Mouse (Mus musculus): Measurements from ENCODE around the gene Ccs. TPM values are rescaled to one million over a fixed set of nuclear protein-coding genes. Genes with fewer than 3 reads are reported as not detected.
A peak's percentile ranks its signal among the peaks of the same experiment; 100 is the strongest.
"Not testable (repeated sequence)": the region's sequence is repeated elsewhere in the genome, so short reads cannot be mapped to it uniquely, and the experiment has no call there.

Gene Ccs
- polyA plus RNA-seq, 1 experiment from 2014 or later = 43.6 TPM

DNA sequence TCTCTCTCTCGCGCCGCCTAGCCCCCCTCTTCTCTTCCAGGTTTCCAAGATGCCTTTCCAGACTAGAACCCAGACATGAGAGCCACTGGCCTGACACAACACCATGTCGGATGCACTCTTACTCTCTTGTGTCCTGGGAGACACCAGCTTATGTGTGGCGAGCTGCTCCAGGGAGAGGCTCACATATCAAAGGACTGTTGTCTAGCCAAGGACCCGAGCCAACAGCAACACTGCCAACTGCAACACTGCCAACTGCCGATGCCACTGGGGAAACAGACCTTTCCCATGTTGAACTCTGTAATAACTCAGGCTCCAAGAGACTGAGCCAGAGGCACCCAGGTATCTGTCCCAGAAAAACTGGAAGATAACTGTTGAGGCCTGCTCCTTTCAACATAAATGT lies 10.0 kb downstream of the Ccs start:
- no peak for ATAC-seq
- Histone ChIP-seq H3K4me2 (no peak overlapping the region), H3K4me1 (0 out of 2 replicates have a peak, but pooled peaks cover 8% of the 10 kb centered on the region), H3K4me3 (no peak overlapping the region), H3K9me3 (replicated peaks) (no peaks in the 10 kb centered on the region), H3K27ac (no peak overlapping the region), H3K9ac (no peak overlapping the region), H3K27me3 (replicated peaks) (no peaks in the 10 kb centered on the region), H3K36me3 (peaks cover 59% of the 10 kb centered on the region)
- 83% methylated on average over 7 of the region's 7 CpGs for WGBS (ENCODE audit: insufficient replicate concordance)

DNA sequence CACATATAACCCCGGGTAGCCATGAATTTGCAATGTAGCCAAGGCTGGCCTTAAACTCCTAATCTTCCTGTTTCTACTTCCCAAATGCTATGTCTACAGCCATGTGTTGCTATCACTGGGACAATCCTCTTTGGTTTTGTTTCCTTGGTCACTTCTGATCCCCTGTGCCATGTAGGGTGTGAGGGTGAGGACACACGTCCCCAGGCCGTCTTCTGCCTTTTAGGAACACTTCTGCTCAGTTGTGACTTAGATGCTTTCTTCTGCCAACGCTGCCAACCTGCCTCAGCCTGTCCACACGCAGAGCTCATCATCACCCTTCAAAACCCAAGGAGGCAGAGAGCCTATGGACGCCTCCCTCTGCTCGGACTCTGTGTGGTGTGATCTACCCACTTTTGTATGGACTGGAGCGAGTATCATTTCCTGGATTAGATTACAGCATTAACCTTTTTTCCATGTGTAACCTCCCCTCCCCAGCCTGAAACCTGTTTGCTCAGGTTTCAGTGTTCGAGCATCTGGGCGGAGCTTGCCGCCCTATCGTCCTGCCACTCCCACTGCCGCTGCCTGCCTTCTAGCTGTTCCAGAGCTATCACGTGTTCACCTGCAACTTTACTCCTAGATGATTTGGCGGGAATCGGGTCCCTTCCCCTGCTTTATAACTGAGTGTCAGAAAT lies 10.6 kb downstream of the Ccs start:
- peaks cover 57% of the 10 kb centered on the region for H3K36me3 ChIP-seq
- H3K27ac ChIP-seq = no peak overlapping the region
- no peak overlapping the region for H3K4me2 ChIP-seq
- H3K4me1 ChIP-seq = 0 out of 2 replicates have a peak, but pooled peaks cover 8% of the 10 kb centered on the region
- H3K4me3 ChIP-seq = no peak overlapping the region
- 64% methylated on average over 16 of the region's 16 CpGs for WGBS (ENCODE audit: insufficient replicate concordance)
- H3K9me3 ChIP-seq (replicated peaks) = no peaks in the 10 kb centered on the region
- H3K27me3 ChIP-seq (replicated peaks) = no peaks in the 10 kb centered on the region
- H3K9ac ChIP-seq = no peak overlapping the region
- no peak for ATAC-seq

DNA sequence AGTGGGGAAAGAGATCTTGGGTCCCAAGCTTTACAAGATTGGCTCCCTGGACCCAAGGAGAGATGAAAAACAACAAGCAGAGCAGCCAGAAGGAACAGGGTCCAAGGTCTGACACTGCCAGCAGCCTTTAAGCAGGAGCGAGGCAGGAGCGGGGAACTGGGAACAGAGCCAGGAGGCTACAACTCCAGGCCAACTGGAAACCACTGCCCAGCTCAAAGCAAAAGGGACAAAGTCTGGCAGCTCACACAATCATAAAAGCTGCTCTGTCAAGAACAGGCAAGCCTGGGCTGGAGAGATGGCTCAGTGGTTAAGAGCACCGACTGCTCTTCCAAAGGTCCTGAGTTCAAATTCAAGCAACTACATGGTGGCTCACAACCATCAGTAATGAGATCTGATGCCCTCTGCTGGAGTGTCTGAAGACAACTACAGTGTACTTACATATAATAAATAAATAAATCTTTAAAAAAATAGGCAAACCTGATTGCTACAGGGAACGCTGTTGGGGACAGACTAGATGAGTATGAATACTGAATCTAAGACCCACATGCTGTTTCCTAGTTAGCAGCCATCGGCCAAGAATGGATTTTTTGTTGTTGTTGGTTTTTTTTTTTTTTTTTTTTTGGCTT lies 18.3 kb downstream of the Ccs start:
- Histone ChIP-seq H3K36me3 (peaks cover 17% of the 10 kb centered on the region), H3K27ac (no peak overlapping the region), H3K27me3 (replicated peaks) (no peaks in the 10 kb centered on the region; the same call in 1 of the 2 replicates), H3K4me2 (no peak overlapping the region), H3K9ac (no peak overlapping the region), H3K9me3 (replicated peaks) (no peaks in the 10 kb centered on the region; the same call in 1 of the 2 replicates), H3K4me3 (no peak overlapping the region), H3K4me1 (no peaks in the 10 kb centered on the region)
- 65% methylated on average over 5 of the region's 5 CpGs for WGBS (ENCODE audit: insufficient replicate concordance)
- ATAC-seq = no peak

DNA sequence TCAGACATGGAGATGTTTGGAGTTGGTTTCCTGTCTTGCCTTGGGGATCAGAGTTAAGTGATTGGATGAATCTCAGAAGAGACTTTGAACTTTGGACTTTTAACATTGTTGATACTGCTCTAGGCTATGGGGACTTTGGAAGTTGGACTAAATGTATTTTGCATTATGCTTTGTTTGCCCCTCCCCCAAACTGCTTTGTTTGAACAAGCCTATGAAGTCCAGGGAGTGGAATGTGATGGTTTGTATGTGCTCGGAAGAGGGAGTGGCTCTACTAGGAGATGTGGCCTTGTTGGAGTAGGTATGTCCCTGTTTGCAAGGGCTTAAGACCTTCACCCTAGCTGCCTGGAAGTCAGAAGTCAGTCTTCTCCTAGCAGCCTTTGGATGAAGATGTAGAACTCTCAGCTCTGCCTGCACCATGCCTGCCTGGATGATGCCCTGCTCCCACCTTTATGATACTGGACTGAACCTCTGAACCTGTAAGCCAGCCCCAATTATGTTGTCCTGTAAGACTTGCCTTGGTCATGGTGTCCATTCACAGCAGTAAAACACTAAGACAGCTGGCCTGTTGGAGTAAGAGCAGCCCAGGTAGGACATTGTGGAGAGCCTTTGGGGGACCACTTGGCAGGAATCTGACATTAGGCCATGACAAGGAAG lies 21.8 kb downstream of the Ccs start:
- Histone ChIP-seq H3K36me3 (no peaks in the 10 kb centered on the region), H3K27ac (0 out of 2 replicates have a peak overlapping the region, but pooled peaks have one; percentile 21)

DNA sequence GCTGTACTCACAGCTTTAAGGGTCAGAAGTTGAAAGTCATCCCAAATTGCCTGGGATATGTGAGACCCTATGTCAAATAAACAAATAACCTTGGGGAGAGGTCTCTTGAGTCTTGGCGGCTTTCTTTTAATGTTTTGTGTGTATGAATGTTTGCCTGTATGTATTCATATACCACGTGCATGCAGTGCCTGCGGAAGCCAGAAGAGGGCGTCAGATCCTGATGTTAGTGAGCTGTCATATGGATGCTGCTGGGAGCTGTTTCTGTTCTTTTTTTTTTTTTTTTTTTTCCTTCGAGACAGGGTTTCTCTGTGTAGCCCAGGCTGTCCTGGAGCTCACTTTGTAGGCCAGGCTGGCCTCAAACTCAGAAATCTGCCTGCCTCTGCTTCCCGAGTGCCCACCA lies 26.1 kb downstream of the Ccs start:
- Histone ChIP-seq H3K36me3 (0 out of 2 replicates have a peak, but pooled peaks cover 2% of the 10 kb centered on the region), H3K4me1 (peaks cover 24% of the 10 kb centered on the region)

More for the DNA sequence above, 21.8 kb downstream of the Ccs start:
- 72% methylated on average over 1 of the region's 1 CpGs for WGBS (ENCODE audit: insufficient replicate concordance)
- ATAC-seq = no peak
- Histone ChIP-seq H3K27me3 (replicated peaks) (no peaks in the 10 kb centered on the region; the same call in 1 of the 2 replicates), H3K4me2 (no peak overlapping the region), H3K4me1 (peaks cover 2% of the 10 kb centered on the region), H3K4me3 (no peak overlapping the region), H3K9ac (no peak overlapping the region), H3K9me3 (replicated peaks) (no peaks in the 10 kb centered on the region; the same call in 1 of the 2 replicates)

DNA sequence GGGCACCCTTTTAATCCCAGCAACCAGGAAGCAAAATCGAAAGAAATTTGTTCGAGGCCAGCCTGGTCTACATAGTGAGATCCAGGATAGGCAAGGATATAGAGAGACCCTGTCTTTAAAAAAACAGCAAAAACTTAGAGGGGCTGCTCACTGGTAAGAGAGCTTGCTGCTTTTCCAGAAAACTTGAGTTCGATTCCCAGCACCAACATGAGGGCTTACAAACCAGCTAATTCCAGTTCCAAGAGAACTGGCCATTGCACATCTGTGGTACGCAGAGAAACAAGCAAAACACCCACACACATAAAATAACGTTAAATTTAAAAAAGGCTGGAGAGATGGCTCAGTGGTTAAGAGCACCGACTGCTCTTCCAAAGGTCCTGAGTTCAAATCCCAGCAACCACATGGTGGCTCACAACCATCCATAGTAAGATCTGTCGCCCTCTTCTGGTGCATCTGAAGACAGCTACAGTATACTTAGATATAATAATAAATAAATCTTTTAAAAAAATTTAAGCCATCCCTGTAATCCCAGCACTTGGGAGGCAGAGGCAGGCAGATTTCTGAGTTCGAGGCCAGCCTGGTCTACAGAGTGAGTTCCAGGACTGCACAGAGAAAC lies 26.7 kb downstream of the Ccs start:
- 72% methylated on average over 8 of the region's 8 CpGs for WGBS (ENCODE audit: insufficient replicate concordance)

More for the DNA sequence above, 26.1 kb downstream of the Ccs start:
- H3K27me3 ChIP-seq (replicated peaks) = no peaks in the 10 kb centered on the region; the same call in 1 of the 2 replicates
- no peaks in the 10 kb centered on the region; the same call in 1 of the 2 replicates for H3K9me3 ChIP-seq (replicated peaks)
- no peak overlapping the region for H3K9ac ChIP-seq
- H3K4me2 ChIP-seq = no peak overlapping the region
- WGBS (ENCODE audit: insufficient replicate concordance) = 75% methylated on average over 6 of the region's 6 CpGs
- H3K4me3 ChIP-seq = no peak overlapping the region
- H3K27ac ChIP-seq = no peak overlapping the region
- ATAC-seq = no peak

GRCm38 (mm10) chr19:4811909-4812242 lies 27.3 kb downstream of the Ccs start:
- Histone ChIP-seq H3K27ac (peak overlapping the region; percentile 96), H3K4me1 (peaks cover 36% of the 10 kb centered on the region), H3K36me3 (peaks cover 11% of the 10 kb centered on the region; the same call in 1 of the 2 replicates), H3K4me3 (peak overlapping the region; percentile 96), H3K9me3 (replicated peaks) (no peaks in the 10 kb centered on the region; the same call in 1 of the 2 replicates), H3K4me2 (peak overlapping the region; percentile 90), H3K27me3 (replicated peaks) (no peaks in the 10 kb centered on the region), H3K9ac (peak overlapping the region; percentile 89)
- WGBS (ENCODE audit: insufficient replicate concordance) = 4% methylated on average over 12 of the region's 12 CpGs
- ATAC-seq = no peak; the same call in 1 of the 2 replicates

More for the DNA sequence above, 26.7 kb downstream of the Ccs start:
- Histone ChIP-seq H3K27ac (peak overlapping the region; percentile 96), H3K4me1 (peaks cover 30% of the 10 kb centered on the region), H3K9ac (peak overlapping the region; percentile 89), H3K4me3 (peak overlapping the region; percentile 96), H3K4me2 (peak overlapping the region; percentile 90)
- not testable (repeated sequence) for H3K27me3 ChIP-seq (replicated peaks); H3K36me3 ChIP-seq; ATAC-seq; H3K9me3 ChIP-seq (replicated peaks)

DNA sequence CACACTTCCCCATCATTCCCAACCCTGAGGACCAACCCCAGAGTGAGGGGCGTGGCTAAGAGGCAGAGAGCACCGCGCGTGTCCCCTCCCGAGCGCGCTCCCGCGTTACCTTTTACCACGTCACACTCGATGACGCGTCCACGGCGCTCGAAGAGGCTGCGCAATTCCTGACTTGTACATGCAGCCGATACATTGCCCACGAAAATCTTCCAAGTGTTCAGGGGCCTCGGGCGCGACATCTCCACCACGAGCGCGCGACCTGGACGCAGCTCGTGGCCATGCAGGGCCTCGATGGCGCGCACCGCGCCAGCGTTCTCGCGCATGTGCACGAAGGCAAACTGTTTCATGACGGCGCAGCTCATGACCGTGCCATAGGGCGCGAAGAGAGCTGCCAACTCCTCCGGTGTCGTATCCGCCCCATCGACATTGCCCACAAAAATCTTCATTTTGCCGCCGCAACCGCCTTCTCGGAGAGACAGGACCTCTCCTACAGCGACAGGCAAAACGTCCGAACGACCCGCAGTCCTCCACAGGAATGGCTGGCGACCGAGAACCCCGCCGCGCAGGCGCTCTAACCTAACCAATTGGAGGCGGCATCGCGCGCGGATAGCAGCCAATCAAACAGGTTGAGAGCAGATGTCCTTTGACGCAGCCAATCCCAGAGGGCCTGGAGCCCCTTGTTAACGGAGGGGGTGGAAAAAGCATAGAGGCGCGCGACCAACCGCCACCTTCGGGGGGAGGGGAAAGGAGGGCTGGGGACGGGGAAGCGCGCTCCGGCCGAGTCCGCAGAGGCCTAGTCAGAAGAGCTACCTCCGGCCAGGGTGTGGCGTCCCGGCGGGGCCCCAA lies 27.8 kb downstream of the Ccs start, which contains the start of the genes Gm21992 and Rbm14:
Gene Gm21992, minus strand, starts transcription at position 550 of the 846 bp plus-strand sequence.
Gene Rbm14, minus strand, starts transcription at position 572 of the 846 bp plus-strand sequence.
- Histone ChIP-seq H3K9me3 (replicated peaks) (no peaks in the 10 kb centered on the region; the same call in 1 of the 2 replicates), H3K27me3 (replicated peaks) (no peaks in the 10 kb centered on the region), H3K4me1 (peaks cover 41% of the 10 kb centered on the region), H3K36me3 (peaks cover 12% of the 10 kb centered on the region; the same call in 1 of the 2 replicates), H3K27ac (peak within 1 kb of the TSS; percentile 96), H3K9ac (peak within 1 kb of the TSS; percentile 89), H3K4me3 (peak within 1 kb of the TSS; percentile 96), H3K4me2 (peak within 1 kb of the TSS; percentile 90)
- peak; percentile 97 for ATAC-seq
- under 1% methylated on average over 83 of the region's 83 CpGs for WGBS (ENCODE audit: insufficient replicate concordance)

GRCm38 (mm10) chr19:4810746-4811062 lies 28.4 kb downstream of the Ccs start:
- H3K4me2 ChIP-seq = peak overlapping the region; percentile 90
- peak overlapping the region; percentile 96 for H3K4me3 ChIP-seq
- no peak for ATAC-seq
- WGBS (ENCODE audit: insufficient replicate concordance) = under 1% methylated on average over 17 of the region's 17 CpGs
- peaks cover 18% of the 10 kb centered on the region; the same call in 1 of the 2 replicates for H3K36me3 ChIP-seq
- H3K9ac ChIP-seq = peak overlapping the region; percentile 89
- peaks cover 47% of the 10 kb centered on the region for H3K4me1 ChIP-seq
- peak overlapping the region; percentile 96 for H3K27ac ChIP-seq
- H3K27me3 ChIP-seq (replicated peaks) = no peaks in the 10 kb centered on the region
- no peaks in the 10 kb centered on the region; the same call in 1 of the 2 replicates for H3K9me3 ChIP-seq (replicated peaks)

DNA sequence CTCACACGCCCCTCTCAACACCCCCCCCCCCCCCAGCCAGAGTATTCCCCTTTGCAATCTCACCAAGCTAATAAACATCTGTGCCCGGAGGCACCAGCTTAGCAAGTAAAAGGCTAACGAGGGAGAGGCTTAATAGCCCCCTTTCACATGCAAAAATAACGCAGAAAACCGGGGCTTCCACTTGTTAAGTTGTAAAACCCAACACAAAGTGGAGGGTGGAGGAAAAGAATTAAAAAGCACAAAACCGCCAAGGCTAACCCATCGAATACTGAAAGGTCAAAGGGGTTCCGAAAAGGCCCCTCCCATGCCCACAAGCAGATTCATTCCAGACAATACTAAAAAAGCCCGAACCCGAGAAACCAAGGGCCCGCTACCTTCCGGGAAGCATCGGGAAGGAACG lies 28.8 kb downstream of the Ccs start:
- Histone ChIP-seq H3K4me1 (peaks cover 51% of the 10 kb centered on the region), H3K4me3 (peak overlapping the region; percentile 96), H3K9ac (peak overlapping the region; percentile 89), H3K27ac (peak overlapping the region; percentile 96), H3K36me3 (peaks cover 19% of the 10 kb centered on the region; the same call in 1 of the 2 replicates), H3K27me3 (replicated peaks) (no peaks in the 10 kb centered on the region), H3K4me2 (peak overlapping the region; percentile 90), H3K9me3 (replicated peaks) (no peaks in the 10 kb centered on the region; the same call in 1 of the 2 replicates)
- no peak for ATAC-seq
- under 1% methylated on average over 14 of the region's 14 CpGs for WGBS (ENCODE audit: insufficient replicate concordance)

- WGBS (ENCODE audit: insufficient replicate concordance) = 81% methylated on average over 10 of the region's 10 CpGs
- Histone ChIP-seq H3K9ac (no peak overlapping the region), H3K36me3 (peaks cover 84% of the 10 kb centered on the region), H3K27me3 (replicated peaks) (no peaks in the 10 kb centered on the region), H3K27ac (no peak overlapping the region), H3K4me1 (peaks cover 51% of the 10 kb centered on the region), H3K9me3 (replicated peaks) (no peaks in the 10 kb centered on the region), H3K4me2 (no peak overlapping the region), H3K4me3 (no peak overlapping the region)
- no peak for ATAC-seq
Observed at GRCm38 (mm10) chr19:4803283-4803682, 35.8 kb downstream of the Ccs start.

Measured in liver, embryonic 12.5 days (tissue).